Mouse (Mus musculus): ENCODE measurements at regions not wholly inside any gene's neighbourhood (a gene's known extent, or its start where the extent isn't known, plus 50 kb on each side); places are given as distances from the start of the nearest gene placed in this dataset.

DNA sequence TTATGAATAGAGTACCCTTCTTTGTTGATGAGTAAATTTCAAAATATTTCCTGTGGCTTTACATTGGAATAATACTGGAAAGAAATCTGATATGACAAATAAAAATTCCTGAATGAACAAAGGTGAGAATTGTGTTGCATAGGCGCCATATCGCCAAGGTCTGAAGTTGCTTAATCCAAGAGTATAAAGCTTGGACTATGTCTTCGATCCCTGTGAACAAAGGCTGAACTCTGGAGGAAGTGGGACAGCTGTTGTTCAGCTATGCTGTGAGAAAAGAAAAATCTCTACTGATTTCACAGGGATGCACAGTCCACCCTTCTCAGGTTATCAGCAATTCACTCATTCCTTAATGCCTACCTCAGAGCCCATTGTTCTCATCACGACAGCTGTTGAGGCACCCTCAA is 319.3 kb upstream of the Gm9747 start:
- TF ChIP-seq POLR2A (IDR thresholded peaks at IDR 0.05; ENCODE audit: borderline replicate concordance, insufficient read depth, low read length) = no peak
- TF ChIP-seq CTCF (IDR thresholded peaks at IDR 0.05; ENCODE audit: borderline replicate concordance, insufficient read depth, low read depth, low read length) = no peak
